Mouse (Mus musculus) v-Abl transformed pro-B cells (cell line): ENCODE measurements around the gene Smchd1.

ENCODE experiments used
- in situ Hi-C, 2 experiments: fragments of 400-800 bp; cut with MboI; formaldehyde crosslinking; loops; one replicate each; pipeline ENCODE4 v1.15.1; 2025; ENCODE audit not compliant: unreplicated experiment in 2 of 2

The Smchd1 gene

DNA sequence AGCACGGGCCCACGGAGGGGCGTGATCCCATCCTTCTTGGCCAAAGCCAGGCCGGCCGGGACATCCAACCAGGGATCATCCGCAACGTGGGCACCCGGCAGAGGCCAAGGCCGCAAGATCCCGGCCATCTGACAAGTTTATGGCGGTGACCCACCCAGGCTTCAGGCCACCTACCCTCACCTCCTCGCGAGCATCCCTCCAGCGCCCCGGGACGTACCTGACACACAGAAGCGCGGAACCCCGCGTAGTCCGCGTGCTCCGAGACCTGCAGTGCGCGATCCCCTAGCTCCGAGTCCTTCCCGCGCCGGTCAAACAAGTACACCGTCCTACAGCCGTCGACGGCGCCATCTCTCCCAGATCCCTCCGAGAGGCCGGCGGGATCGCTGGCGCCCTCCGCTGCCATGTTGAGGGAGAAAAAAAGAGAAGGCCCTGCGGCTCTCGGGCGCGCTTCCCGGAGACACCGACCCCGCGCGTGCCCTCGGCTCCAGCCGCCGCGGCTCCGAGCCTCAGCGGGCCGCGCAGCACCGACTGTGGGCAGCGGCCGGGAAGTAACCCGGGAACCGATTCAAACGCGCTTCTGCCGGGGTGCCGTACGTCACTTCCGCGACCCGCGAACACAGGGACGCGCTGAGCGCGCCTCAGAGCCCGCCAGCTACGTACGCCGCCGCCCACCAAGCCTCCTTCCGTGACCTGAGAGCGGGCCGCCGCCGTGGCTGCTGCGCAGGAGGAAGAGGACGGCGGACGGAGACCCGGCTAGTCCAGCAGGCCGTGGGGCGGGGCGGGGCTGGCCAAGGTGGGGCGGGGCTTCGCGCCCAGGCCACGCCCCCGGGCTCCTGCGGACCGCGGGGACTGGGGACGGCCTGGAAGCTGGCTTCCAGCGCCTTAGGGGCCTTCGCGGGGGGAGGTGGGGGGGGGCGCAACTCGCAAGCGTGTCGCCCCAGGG, at the start of gene Smchd1:
Gene Smchd1, minus strand, starts transcription at position 582 of the 943 bp plus-strand sequence.
- in situ Hi-C loops = loop anchor here (5.0 to 25.0 kb wide), 4 partner anchors 52 to 1762 kb away; partner anchors contain the start of genes Ndc80 (in 2 of the 2), Tgif1 (in 1 of the 2) and Wdr43 (in 1 of the 2)

DNA sequence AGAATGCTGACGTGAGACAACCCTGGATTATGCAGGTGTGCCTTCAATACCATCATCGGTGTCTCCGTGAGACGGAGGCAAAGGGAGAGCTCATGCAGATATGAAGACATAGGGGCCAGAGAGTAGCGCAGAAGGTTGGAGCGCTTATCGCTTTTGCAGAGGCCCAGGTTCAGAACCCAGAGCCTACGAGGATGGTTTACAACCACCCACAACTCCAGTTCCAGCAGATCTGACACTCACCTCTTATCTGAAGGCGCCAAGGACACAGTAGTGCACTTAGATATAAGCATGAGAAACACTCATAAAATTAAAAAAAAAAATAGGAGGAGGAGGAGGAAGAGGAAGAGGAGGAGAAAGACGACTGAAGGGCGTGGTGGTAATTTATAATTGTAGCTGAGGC, 35.2 kb upstream of the Smchd1 start:
- in situ Hi-C loops = no loop called here

GRCm38 (mm10) chr17:71506832-71507231, 31.7 kb upstream of the Smchd1 start:
- in situ Hi-C loops = no loop called here

DNA sequence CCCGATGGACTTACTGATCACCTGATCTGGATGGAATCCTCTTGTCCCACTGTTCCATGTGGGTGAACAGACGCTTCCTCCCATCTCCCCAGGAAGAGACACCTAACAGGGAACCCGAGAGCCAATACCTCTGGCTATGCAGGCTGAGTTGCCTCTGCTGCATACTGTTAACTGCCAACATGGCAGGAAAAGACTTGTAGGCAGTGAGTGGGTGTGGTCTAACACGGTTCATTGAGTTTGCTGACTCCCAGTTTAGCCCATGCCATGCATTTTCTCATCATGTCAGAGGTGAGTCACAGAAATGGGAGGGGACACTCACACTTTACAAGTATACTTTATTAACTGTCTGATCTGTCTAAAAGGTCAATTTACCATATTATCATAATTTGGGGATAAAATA, 20.6 kb upstream of the Smchd1 start:
- in situ Hi-C loops = loop anchor here in 1 of 2 experiments (25.0 kb wide), 2 partner anchors 633 to 1742 kb away; partner anchors contain the start of gene Tgif1

- in situ Hi-C loops = loop anchor here in 1 of 2 experiments (25.0 kb wide), 2 partner anchors 629 to 1746 kb away; partner anchors contain the start of gene Tgif1
Observed at GRCm38 (mm10) chr17:71491332-71491686, 16.2 kb upstream of the Smchd1 start.

DNA sequence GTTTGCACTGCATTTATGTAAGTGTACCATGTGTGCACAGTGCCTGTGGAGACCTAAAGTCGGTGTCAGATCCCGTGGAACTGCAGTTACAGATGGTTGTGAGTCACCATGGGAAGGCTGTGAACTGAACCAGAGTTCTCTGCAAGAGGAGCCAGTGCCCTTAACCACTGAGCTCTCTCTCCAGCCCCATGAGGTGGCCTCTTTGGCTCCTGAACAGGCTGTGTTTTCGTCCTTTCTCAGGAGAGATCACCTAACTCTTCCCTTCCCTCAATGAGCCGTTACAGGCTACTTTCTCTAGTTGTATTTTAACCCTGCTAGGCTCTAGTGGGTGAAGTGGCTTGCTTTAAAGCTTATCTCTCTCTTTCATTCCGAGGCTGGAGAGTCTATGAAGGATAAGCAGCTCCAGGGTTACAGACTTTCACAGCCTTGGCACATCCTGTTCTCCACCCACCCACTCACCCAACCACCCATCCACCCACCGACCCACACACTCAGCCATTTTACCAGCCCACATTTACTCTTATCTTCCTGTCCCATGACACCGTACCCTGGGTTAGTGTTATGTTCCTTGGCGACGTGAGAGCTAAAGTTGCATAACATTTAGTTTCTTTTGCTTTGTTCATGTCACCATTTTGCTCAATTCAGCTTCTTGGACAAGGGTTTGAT, 15.7 kb upstream of the Smchd1 start:
- in situ Hi-C loops = loop anchor here in 1 of 2 experiments (25.0 kb wide), 2 partner anchors 628 to 1747 kb away; partner anchors contain the start of gene Tgif1

DNA sequence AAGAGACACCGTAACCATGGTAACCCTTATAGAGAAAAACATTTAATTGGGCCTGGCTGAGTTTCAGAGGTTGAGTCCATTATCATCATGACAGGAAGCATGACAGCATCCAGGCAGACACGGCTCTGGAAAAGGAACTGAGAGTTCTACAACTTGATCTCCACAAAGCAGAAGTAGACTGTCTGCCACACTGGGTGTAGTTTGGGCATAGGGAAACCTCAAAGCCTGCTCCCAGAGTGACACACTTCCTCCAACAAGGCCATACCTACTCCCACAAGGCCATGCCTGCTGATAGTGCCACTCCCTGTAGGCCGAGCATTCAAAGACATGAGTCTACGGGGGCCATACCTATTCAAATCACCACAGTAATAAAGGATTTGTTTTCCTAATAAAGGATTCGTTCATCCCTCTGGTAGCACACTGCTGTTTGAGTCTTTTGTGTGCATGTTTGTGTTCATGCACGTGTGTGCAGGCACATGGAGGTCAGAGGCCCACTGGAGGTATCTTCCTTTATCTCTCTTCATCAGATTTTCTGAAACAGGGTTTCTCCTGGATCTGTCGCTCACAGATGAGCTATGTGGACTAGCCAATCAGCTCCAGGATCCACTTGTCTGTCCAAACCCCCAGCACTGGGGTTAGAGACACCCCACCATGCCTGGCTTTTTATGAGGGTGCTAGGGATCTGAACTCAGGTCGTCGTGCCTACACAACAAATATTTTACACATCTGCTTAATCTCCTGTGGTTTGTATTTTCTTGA, 14.7 kb upstream of the Smchd1 start:
- in situ Hi-C loops = loop anchor here in 1 of 2 experiments (25.0 kb wide), 2 partner anchors 628 to 1747 kb away; partner anchors contain the start of gene Tgif1

DNA sequence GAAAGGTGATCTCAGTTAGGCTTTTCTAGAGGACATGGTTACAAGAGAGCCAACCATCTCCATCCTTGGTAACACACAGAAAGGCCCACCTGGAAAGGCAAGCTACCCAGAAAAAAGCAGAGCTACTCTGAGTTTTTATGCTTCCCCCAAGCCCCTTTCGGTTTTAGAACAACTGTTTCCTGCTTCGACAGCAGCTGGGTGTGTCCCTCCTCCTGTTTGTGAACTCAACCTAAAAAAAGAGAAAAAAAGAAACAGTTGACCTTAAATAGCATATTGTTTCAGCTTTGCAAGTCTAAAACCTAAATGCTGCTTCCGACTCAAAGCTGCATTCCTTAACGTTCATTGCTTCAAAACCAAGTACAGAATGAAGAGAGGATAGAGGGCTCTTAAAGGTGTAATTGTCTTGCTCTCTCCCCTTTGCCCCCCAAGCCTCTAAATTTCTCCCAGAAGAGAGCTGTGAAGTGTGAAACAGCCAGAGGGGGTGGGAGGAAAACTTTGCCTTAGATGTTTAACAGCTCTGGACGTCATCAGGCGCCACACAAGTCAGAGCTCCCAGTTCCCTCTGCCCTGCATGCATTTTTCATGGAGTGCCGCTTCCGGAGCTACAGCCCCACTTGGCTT, 11.2 kb upstream of the Smchd1 start:
- in situ Hi-C loops = loop anchor here in 1 of 2 experiments (25.0 kb wide), 2 partner anchors 624 to 1751 kb away; partner anchors contain the start of gene Tgif1

DNA sequence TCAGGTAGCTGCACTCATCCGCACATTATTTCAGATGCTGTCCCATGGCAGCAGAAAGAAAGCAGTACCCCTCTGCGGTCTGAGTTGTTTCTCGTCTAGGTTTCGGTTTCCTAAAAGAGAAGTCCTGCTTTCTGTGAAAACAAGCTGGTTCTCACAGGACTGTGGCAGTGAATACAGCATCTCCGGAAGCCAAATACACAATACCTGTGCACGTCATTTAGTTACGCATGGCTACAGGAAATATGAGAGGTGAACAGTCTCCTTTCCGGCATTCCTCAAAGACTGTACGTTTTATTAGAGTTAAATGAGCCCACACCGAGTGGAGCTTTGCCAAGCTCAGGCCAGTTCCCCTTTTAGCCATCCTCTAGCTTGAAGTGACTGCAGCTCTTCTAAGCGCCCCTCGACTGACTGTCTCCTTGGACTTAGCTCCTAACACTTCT, 10.7 kb upstream of the Smchd1 start:
- in situ Hi-C loops = loop anchor here in 1 of 2 experiments (25.0 kb wide), 2 partner anchors 624 to 1751 kb away; partner anchors contain the start of gene Tgif1

- in situ Hi-C loops = loop anchor here in 1 of 2 experiments (25.0 kb wide), 2 partner anchors 622 to 1753 kb away; partner anchors contain the start of gene Tgif1
Observed at GRCm38 (mm10) chr17:71484711-71485110, 9.6 kb upstream of the Smchd1 start.

GRCm38 (mm10) chr17:71483418-71484060, 8.4 kb upstream of the Smchd1 start:
- in situ Hi-C loops = loop anchor here in 1 of 2 experiments (25.0 kb wide), 2 partner anchors 621 to 1754 kb away; partner anchors contain the start of gene Tgif1

- in situ Hi-C loops = loop anchor here in 1 of 2 experiments (5.0 to 25.0 kb wide), 3 partner anchors 48 to 1758 kb away; partner anchors contain the start of genes Ndc80 and Tgif1
Observed at GRCm38 (mm10) chr17:71479381-71479901, 4.3 kb upstream of the Smchd1 start.

DNA sequence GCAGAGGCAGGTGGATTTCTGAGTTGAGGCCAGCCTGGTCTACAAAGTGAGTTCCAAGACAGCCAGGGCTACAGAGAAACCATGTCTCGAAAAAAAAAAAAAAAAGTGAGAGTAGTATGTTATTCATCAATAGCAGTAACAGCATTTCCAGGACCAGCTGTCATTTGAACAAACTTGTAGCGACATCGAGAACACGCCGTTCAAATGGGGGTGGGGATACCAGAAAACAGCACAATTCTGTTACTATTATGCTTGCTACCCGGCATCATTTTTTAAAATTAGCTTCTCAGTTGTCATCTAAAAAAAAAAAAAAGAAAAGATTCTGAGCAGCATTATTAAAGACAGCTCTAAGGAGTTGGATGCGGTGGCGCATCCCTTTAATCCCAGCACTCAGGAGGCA, 2.3 kb upstream of the Smchd1 start:
- in situ Hi-C loops = loop anchor here in 1 of 2 experiments (5.0 to 25.0 kb wide), 3 partner anchors 50 to 1760 kb away; partner anchors contain the start of genes Ndc80 and Tgif1

GRCm38 (mm10) chr17:71476346-71477020, 1.3 kb upstream of the Smchd1 start:
- in situ Hi-C loops = loop anchor here in 1 of 2 experiments (5.0 to 25.0 kb wide), 3 partner anchors 51 to 1761 kb away; partner anchors contain the start of genes Ndc80 and Tgif1

GRCm38 (mm10) chr17:71475705-71476089, 554 bp upstream of the Smchd1 start:
- in situ Hi-C loops = loop anchor here in 1 of 2 experiments (5.0 to 25.0 kb wide), 3 partner anchors 52 to 1762 kb away; partner anchors contain the start of genes Ndc80 and Tgif1

GRCm38 (mm10) chr17:71474128-71474527, 1.0 kb downstream of the Smchd1 start:
- in situ Hi-C loops = loop anchor here (5.0 to 25.0 kb wide), 2 partner anchors 53 to 138 kb away; partner anchors contain the start of genes Ndc80 (in 1 of the 2) and Wdr43 (in 1 of the 2)

DNA sequence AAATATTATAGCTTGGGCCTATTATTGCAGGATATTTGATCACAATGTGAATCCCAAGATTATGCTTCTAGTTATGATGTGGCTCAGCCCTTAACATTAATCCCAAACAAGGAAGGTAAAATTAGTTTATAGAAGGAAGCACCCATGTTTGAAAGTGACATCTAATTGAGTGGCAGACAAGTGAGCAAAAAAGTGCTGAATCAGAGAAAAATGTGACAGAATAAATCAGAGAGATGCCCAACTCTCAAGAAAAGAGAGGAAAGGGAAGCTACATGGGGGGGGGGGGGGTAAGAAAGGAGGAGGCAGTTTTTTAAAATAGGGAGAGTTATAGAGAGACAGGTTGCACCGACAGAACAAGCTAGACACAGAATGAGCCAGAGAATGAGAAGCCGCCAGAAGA, 3.9 kb downstream of the Smchd1 start:
- in situ Hi-C loops = loop anchor here (5.0 to 25.0 kb wide), 2 partner anchors 56 to 141 kb away; partner anchors contain the start of genes Ndc80 (in 1 of the 2) and Wdr43 (in 1 of the 2)
